8 mouse cellular contexts compared by ENCODE assay signal in the genomic region with DNA sequence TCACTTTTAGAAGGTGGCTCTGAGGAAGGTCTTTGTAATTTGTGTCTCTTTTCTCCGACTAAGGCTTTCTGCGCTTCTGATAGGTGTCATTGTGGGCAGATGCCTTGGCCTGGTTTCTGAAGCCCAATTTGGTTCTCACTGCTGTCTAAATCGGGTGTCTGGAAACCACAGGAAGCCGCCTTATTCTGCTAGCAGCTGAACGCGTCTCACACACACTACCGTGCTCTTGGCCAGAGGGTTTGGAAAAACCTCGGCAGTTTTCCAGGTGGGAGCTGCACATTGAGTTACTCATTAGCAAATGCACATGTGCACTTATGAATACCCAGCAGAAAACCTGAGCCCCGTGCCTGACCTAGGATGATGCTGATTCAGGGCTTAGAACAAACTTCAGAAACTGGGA. TPM values are rescaled to one million over a fixed set of nuclear protein-coding genes. Genes with fewer than 3 reads are reported as not detected.
DNase-seq lines count a peak whose midpoint lies in the region; ATAC-seq and TF ChIP-seq lines count a peak whose summit lies in the region.

No protein-coding gene starts in this region.

- no peak for DNase-seq in embryonic facial prominence, embryonic 10.5 days (ENCODE audit: low spot score)
- DNase-seq in limb, embryonic 10.5 days (ENCODE audit: low spot score), result no peak
- peak; percentile 31 to 42 for DNase-seq in left cerebral cortex, adult 2 months (ENCODE audit: extremely low spot score in 1 of 2, low spot score in 2 of 2)
- peak; percentile 18 for DNase-seq in thymus, postnatal 14 days
- DNase-seq in cerebellum, adult 9-11 months, result no peak
- DNase-seq in cerebellum, adult 18-20 months, result no peak

- no peak overlapping the region for H3K4me3 ChIP-seq in embryonic facial prominence, embryonic 13.5 days
- no peak overlapping the region for H3K4me3 ChIP-seq in embryonic facial prominence, embryonic 10.5 days
- no peak overlapping the region for H3K4me3 ChIP-seq in limb, embryonic 13.5 days
- H3K4me3 ChIP-seq in limb, embryonic 10.5 days, result no peak overlapping the region
- no peak overlapping the region for H3K4me3 ChIP-seq in left cerebral cortex, adult 2 months

- WGBS in embryonic facial prominence, embryonic 13.5 days, result 64% methylated on average over 9 of the region's 9 CpGs
- WGBS in embryonic facial prominence, embryonic 10.5 days, result 85% methylated on average over 9 of the region's 9 CpGs
- WGBS in limb, embryonic 13.5 days, result 37% methylated on average over 9 of the region's 9 CpGs
- WGBS in limb, embryonic 10.5 days, result 87% methylated on average over 9 of the region's 9 CpGs

- H3K36me3 ChIP-seq in embryonic facial prominence, embryonic 13.5 days, result no peaks in the 10 kb centered on the region
- H3K36me3 ChIP-seq in embryonic facial prominence, embryonic 10.5 days (replicated peaks), result no peaks in the 10 kb centered on the region
- H3K36me3 ChIP-seq in limb, embryonic 13.5 days, result no peaks in the 10 kb centered on the region
- H3K36me3 ChIP-seq in limb, embryonic 10.5 days, result no peaks in the 10 kb centered on the region

- H3K9ac ChIP-seq in embryonic facial prominence, embryonic 13.5 days, result no peak overlapping the region
- H3K9ac ChIP-seq in limb, embryonic 13.5 days, result 0 out of 2 replicates have a peak overlapping the region, but pooled peaks have one; percentile 35

- peaks cover 25% of the 10 kb centered on the region; the same call in 1 of the 2 replicates for H3K4me1 ChIP-seq in embryonic facial prominence, embryonic 13.5 days
- peaks cover 22% of the 10 kb centered on the region for H3K4me1 ChIP-seq in embryonic facial prominence, embryonic 10.5 days
- peaks cover 54% of the 10 kb centered on the region for H3K4me1 ChIP-seq in limb, embryonic 13.5 days
- peaks cover 16% of the 10 kb centered on the region; the same call in 1 of the 2 replicates for H3K4me1 ChIP-seq in limb, embryonic 10.5 days

- H3K9me3 ChIP-seq in embryonic facial prominence, embryonic 13.5 days, result no peaks in the 10 kb centered on the region
- no peaks in the 10 kb centered on the region for H3K9me3 ChIP-seq in embryonic facial prominence, embryonic 10.5 days
- H3K9me3 ChIP-seq in limb, embryonic 13.5 days, result no peaks in the 10 kb centered on the region
- H3K9me3 ChIP-seq in limb, embryonic 10.5 days (replicated peaks), result no peaks in the 10 kb centered on the region

- intact Hi-C loops in left cerebral cortex, adult 2 months (cut with DNase I), result no loop called here

- no peak for ATAC-seq in embryonic facial prominence, embryonic 13.5 days (ENCODE audit: insufficient number of reproducible peaks, insufficient read depth, low FRiP score, low TSS enrichment, low read depth)
- ATAC-seq in limb, embryonic 13.5 days (ENCODE audit: low FRiP score, low read depth), result no peak

- H3K27ac ChIP-seq in embryonic facial prominence, embryonic 13.5 days, result peak overlapping the region; percentile 39; the same call in 1 of the 2 replicates
- H3K27ac ChIP-seq in embryonic facial prominence, embryonic 10.5 days (replicated peaks), result no peak overlapping the region
- H3K27ac ChIP-seq in limb, embryonic 13.5 days, result peak overlapping the region; percentile 77; the same call in 1 of the 2 replicates
- no peak overlapping the region for H3K27ac ChIP-seq in limb, embryonic 10.5 days
- H3K27ac ChIP-seq in left cerebral cortex, adult 2 months, result peak overlapping the region; percentile 47; the same call in 1 of the 2 replicates

- no peaks in the 10 kb centered on the region for H3K27me3 ChIP-seq in embryonic facial prominence, embryonic 13.5 days
- no peaks in the 10 kb centered on the region for H3K27me3 ChIP-seq in embryonic facial prominence, embryonic 10.5 days (replicated peaks; ENCODE audit: low read depth, poor library complexity, severe bottlenecking)
- no peaks in the 10 kb centered on the region for H3K27me3 ChIP-seq in limb, embryonic 13.5 days
- H3K27me3 ChIP-seq in limb, embryonic 10.5 days (ENCODE audit: low read depth, poor library complexity, severe bottlenecking), result no peaks in the 10 kb centered on the region

- no peak for TF ChIP-seq CTCF in left cerebral cortex, adult 2 months (IDR thresholded peaks at IDR 0.05)

- H3K4me2 ChIP-seq in embryonic facial prominence, embryonic 13.5 days, result no peak overlapping the region
- H3K4me2 ChIP-seq in limb, embryonic 13.5 days (replicated peaks), result no peak overlapping the region

RNA-seq across cellular contexts. Expression of a gene that starts 52.9 kb away (rescaled TPM):
- polyA plus RNA-seq in embryonic facial prominence, embryonic 13.5 days (2015; fragmentation: Nextera tagmentation; extraction: Ambion mirVana), result 2.5 and 3.9 TPM in 2 replicates
- 0.84 and 0.86 TPM in 2 replicates for polyA plus RNA-seq in embryonic facial prominence, embryonic 10.5 days (2016; fragmentation: Nextera tagmentation; extraction: Ambion mirVana)
- polyA plus RNA-seq in limb, embryonic 13.5 days (2015; fragmentation: Nextera tagmentation; extraction: Ambion mirVana), result 1.9 and 2.7 TPM in 2 replicates
- polyA plus RNA-seq in limb, embryonic 10.5 days (2016; fragmentation: Nextera tagmentation; extraction: Ambion mirVana), result 0.91 and 0.95 TPM in 2 replicates
- total RNA-seq in left cerebral cortex, adult 2 months (2021), result 10 to 100 TPM; 51.7 to 60.5 TPM

Comparison
In these comparisons a context has a peak if more than half of its experiments do, and no peak if none do; other contexts are left out.
1. H3K27ac ChIP-seq: peak in embryonic facial prominence, embryonic 13.5 days (single experiment), limb, embryonic 13.5 days (single experiment) and left cerebral cortex, adult 2 months (single experiment); none in embryonic facial prominence, embryonic 10.5 days (single experiment) and limb, embryonic 10.5 days (single experiment).
2. DNase-seq: peak in left cerebral cortex, adult 2 months (2 of 2) and thymus, postnatal 14 days (single experiment); none in embryonic facial prominence, embryonic 10.5 days (single experiment), limb, embryonic 10.5 days (single experiment), cerebellum, adult 9-11 months (single experiment) and cerebellum, adult 18-20 months (0 of 2).